Mouse (Mus musculus): ENCODE data around the gene Chrm1.
"Not testable (repeated sequence)": the region's sequence is repeated elsewhere in the genome, so short reads cannot be mapped to it uniquely, and the experiment has no call there.

The Chrm1 gene

GRCm38 (mm10) chr19:8715868-8716766, 52.5 kb downstream of the Chrm1 start:
- in situ Hi-C loops (cut with MboI, MseI), result no loop called here

DNA sequence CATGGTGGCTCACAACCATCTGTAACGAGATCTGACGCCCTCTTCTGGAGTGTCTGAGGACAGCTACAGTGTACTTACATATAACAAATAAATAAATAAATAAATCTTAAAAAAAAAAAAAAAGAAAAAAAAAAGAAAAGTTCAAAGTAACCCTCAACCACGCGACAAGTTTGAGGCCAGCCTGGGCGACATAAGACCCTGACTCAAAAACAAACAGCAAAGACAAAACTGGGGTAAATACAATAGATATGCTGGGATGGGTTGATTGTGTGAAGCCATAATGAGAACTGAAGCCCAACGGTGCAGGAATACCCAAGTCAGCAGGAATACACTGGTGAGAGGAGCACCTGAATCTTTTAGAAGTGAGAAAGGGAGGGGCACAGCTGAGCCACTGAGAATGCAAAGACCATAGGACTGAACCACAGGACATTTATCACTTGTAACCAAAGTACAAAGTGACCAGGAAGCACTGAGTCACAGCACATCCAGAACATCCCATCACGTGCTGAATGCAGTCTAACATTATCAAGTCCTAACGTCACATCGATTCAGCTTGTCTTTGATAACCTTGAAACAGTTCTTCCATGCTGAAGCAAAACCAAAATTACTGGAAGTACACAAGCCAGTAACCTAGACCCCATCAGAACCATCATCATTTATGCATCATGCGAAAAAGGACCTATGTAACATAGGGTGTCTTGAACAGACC, 53.3 kb downstream of the Chrm1 start:
- in situ Hi-C loops (cut with MboI, MseI), result no loop called here

DNA sequence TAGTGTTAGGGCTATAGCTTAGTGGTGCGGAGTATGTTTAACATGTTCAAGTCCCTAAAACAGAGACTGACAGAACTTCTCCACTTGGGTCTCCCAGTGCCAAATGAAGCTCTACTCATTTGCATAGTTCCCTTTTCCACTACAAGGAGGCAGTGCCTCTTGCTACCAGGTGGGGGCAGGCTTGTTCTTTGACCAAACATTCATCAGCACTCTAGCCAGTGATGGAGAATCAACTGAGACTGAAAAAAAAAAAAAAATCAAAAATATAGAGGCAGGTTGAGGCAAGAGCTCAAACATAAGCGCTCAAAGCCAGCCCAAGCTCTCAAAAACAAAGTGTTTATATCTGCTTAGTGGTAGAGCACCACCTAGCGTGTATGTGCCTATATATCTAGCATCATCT, 54.8 kb downstream of the Chrm1 start:
- in situ Hi-C loops (cut with MboI, MseI), result no loop called here

DNA sequence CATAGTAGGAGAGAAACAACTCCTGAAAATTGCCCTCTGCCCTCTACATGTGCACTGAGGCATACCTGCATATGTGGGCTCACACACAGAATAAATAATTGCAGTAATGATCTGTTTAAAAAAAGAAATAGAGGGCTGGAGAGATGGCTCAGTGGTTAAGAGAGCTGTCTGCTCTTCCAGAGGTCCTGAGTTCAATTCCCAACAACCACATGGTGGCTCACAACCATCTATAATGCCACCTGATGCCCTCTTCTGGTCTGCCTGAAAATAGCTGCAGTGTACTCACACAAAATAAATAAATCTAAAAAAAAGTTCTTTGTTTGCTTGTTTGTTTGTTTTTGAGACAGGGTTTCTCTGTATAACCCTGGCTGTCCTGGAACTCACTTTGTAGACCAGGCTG, 55.4 kb downstream of the Chrm1 start:
- in situ Hi-C loops (cut with MboI, MseI), result not testable (repeated sequence)

DNA sequence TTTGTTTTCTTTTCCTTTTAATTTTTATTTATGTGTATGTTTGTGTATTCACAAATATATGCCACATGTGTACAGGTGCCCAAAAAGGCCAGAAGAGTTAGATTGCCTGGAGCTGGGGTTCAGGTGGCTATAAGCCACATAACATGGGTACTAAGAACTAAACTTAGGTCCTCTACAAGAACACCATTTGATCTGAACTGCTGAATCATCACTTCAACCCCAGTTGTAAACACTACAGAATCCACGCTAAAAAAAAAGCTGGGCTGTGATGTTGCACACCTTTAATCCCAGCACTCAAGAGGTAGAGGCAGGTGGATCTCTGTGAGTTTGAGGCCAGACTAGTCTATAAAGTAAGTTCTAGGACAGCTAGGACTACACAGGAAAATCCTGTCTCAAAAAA, 57.8 kb downstream of the Chrm1 start:
- in situ Hi-C loops (cut with MboI, MseI), result no loop called here

DNA sequence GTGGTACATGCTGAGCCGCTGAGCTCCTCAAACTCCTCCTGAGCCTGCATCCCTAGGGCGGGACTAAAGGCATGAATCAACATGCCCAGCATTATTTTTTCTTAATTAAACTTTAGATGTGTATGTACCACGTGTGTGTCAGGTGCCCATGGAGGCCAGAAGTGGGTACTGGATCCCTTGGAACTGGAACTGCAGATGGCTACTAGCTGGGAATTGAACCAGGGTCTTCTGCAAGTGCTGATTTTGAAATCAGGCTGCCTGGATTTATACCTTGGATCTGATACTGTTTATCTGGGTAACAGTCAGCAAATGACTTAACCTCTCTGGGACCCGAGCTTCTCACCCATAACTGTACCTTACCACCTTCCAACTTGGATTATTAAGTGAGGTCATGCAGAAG, 58.4 kb downstream of the Chrm1 start:
- in situ Hi-C loops (cut with MboI, MseI), result no loop called here

GRCm38 (mm10) chr19:8722559-8722906, 58.9 kb downstream of the Chrm1 start:
- in situ Hi-C loops (cut with MboI, MseI), result no loop called here

GRCm38 (mm10) chr19:8722907-8723573, 59.5 kb downstream of the Chrm1 start, which contains the start of gene Slc3a2:
TSS of gene Slc3a2 (minus strand) at chr19:8723369.
- in situ Hi-C loops (cut with MboI, MseI), result no loop called here

- in situ Hi-C loops (cut with MboI, MseI), result no loop called here
Observed at GRCm38 (mm10) chr19:8723574-8724346, 60.2 kb downstream of the Chrm1 start.

DNA sequence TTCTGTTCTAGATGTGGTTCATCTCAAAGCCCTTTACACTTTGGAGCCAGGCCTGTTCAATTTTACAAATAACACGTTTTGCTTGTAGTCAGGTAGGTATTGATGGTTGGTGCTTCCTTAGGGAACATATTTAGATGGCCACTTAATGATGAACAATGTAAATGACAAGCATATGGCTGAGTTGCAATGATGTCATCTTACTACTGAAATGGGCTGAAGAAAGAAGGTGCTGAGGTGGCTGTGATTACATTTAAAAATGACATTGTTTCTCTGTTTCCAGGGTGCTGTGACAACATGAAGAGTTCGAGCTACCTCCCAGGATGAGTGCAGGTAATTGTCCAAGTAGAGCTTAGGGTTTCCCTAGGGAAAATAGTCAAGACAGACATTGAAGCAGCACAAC, 60.8 kb downstream of the Chrm1 start:
- in situ Hi-C loops (cut with MboI, MseI), result no loop called here

DNA sequence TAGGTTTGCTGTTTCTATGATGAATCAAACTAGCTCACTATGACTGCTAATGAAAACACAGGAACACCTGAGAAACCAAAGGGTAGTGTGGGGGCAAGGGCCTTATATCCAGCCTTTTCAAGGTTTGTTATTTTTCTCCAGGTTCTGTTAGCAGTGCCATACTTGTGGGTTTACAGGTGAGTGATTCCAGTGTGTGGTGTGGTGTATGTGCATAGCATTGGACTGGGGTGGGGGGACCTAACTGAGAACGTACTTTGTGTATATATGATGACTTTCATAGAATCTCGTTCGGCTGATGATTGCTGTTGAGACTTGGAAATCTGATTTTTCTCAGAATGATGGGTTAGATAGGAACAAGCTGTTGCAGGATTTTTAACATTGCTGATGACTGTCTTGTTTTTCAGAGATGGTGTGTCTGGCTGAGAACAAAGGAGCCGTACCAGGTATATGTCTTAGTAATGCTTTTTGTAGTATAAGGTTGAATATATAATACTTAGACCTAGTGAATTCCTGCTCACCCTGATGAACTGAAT, 61.6 kb downstream of the Chrm1 start:
- in situ Hi-C loops (cut with MboI, MseI), result no loop called here

- in situ Hi-C loops (cut with MboI, MseI), result no loop called here
Observed at GRCm38 (mm10) chr19:8726609-8727390, 63.2 kb downstream of the Chrm1 start.

- in situ Hi-C loops (cut with MboI, MseI), result no loop called here
Observed at GRCm38 (mm10) chr19:8727495-8728114, 64.0 kb downstream of the Chrm1 start.

DNA sequence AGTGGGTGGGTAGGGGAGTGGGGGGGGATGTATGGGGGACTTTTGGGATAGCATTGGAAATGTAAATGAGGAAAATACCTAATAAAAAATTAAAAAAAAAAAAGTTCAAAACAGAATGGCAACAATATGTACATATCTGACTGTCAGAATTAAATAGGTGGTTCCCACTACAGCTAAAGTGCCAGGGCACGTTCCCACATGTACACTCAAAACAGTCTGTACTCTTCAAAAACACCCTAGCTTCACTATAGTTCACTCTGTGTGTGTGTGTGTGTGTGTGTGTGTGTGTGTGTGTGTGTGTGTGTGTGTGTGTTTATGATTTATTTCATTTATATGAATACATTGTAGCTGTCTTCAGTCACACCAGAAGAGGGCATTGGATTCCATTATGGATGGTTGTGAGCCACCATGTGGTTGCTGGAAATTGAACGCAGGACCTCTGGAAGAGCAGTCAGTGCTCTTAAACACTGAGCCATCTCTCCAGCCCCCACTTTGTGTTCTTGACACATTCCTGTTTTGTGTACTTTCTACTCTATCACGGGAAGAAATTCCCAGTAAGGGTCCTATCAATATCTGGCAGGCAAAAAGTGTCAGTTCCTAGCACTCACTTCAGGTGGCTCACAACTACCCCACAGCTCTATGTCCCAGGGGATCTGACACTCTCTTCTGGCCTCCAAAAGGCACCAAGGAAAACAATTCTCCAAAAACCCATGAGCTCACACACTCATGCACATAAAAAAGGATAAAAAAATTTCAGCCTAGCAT, 64.9 kb downstream of the Chrm1 start:
- in situ Hi-C loops (cut with MboI, MseI), result not testable (repeated sequence)

Measured in regulatory T cell (primary cell).